Mouse (Mus musculus) MEL (cell line): Measurements from ENCODE around the gene Dio2. TPM values are rescaled to one million over a fixed set of nuclear protein-coding genes. Genes with fewer than 3 reads are reported as not detected.

ENCODE experiments used
- DNase-seq: peaks from one replicate; pipeline ENCODE4 v3.0.0; 2011; ENCODE audit warnings: low read depth, low spot score
- H3K27ac ChIP-seq: 2 replicates; pipeline ENCODE4 v1.5.1; 2012; ENCODE audit warnings: low read depth, mild to moderate bottlenecking, control low read depth, low read length, moderate library complexity; ENCODE audit not compliant: control insufficient read depth
- H3K27me3 ChIP-seq, 2 experiments: fragments of 150-350 bp in 1 of 2; sonication (generic) in 1 of 2; 2 replicates each; pipeline ENCODE4 v1.6.1; 2012; ENCODE audit warnings: low read length in 2 of 2, mild to moderate bottlenecking in 2 of 2, improper control_type of control experiment in 1 of 2, moderate library complexity in 1 of 2; ENCODE audit not compliant: insufficient read depth in 2 of 2, control insufficient read depth in 1 of 2
- H3K36me3 ChIP-seq, 2 experiments: 2 replicates each; pipeline ENCODE4 v1.6.1; 2012 to 2014; ENCODE audit warnings: low read length in 2 of 2, improper control_type of control experiment in 1 of 2, inconsistent platforms in 1 of 2, mild to moderate bottlenecking in 1 of 2; ENCODE audit not compliant: insufficient read depth in 2 of 2, control insufficient read depth in 1 of 2
- H3K4me1 ChIP-seq, 2 experiments: fragments of 150-350 bp in 1 of 2; sonication (generic) in 1 of 2; 2 replicates each; pipeline ENCODE4 v1.6.1; 2012; ENCODE audit warnings: low read length in 2 of 2, improper control_type of control experiment in 1 of 2, mild to moderate bottlenecking in 1 of 2; ENCODE audit not compliant: insufficient read depth in 2 of 2, control insufficient read depth in 1 of 2
- H3K4me3 ChIP-seq, 2 experiments: fragments of 150-350 bp in 1 of 2; sonication (generic) in 1 of 2; 2 replicates each; pipeline ENCODE4 v1.5.1; 2012; ENCODE audit warnings: low read depth in 2 of 2, low read length in 2 of 2, mild to moderate bottlenecking in 2 of 2, moderate library complexity in 2 of 2, control low read depth in 1 of 2, improper control_type of control experiment in 1 of 2; ENCODE audit not compliant: control insufficient read depth in 1 of 2, insufficient read depth in 1 of 2
- H3K79me2 ChIP-seq: 2 replicates; pipeline ENCODE4 v1.6.1; 2012; ENCODE audit warnings: mild to moderate bottlenecking, low read length, moderate library complexity; ENCODE audit not compliant: control insufficient read depth, poor library complexity, insufficient read depth
- H3K9ac ChIP-seq: 2 replicates; pipeline ENCODE4 v1.6.1; 2012; ENCODE audit warnings: low read depth, mild to moderate bottlenecking, control low read depth, low read length, moderate library complexity; ENCODE audit not compliant: control insufficient read depth, poor library complexity, severe bottlenecking
- H3K9me3 ChIP-seq: fragments of 150-350 bp; sonication (generic); replicated peaks from 2 replicates; pipeline ENCODE4 v1.6.1; 2012; ENCODE audit warnings: mild to moderate bottlenecking, low read length, improper control_type of control experiment, moderate library complexity; ENCODE audit not compliant: insufficient read depth
- CHD1 ChIP-seq: IDR thresholded peaks from 2 replicates; pipeline ENCODE4 v1.6.1; 2012; ENCODE audit warnings: low read depth, mild to moderate bottlenecking, inconsistent platforms, low read length, improper control_type of control experiment
- CHD2 ChIP-seq: IDR thresholded peaks from 2 replicates; pipeline ENCODE4 v1.6.1; 2011; ENCODE audit warnings: low read length, improper control_type of control experiment
- EP300 ChIP-seq, 2 experiments: IDR thresholded peaks; 2 replicates each; pipeline ENCODE4 v1.6.1; 2011; ENCODE audit warnings: improper control_type of control experiment in 2 of 2, low read length in 2 of 2, low read depth in 1 of 2, mild to moderate bottlenecking in 1 of 2
- ETS1 ChIP-seq: IDR thresholded peaks from 2 replicates; pipeline ENCODE4 v1.6.1; 2012; ENCODE audit warnings: low read depth, mild to moderate bottlenecking, inconsistent platforms, low read length, improper control_type of control experiment, moderate library complexity
- HCFC1 ChIP-seq: IDR thresholded peaks from 2 replicates; pipeline ENCODE4 v1.6.1; 2012; ENCODE audit warnings: low read depth, mild to moderate bottlenecking, inconsistent platforms, low read length, improper control_type of control experiment, moderate library complexity
- JUND ChIP-seq: IDR thresholded peaks from 2 replicates; pipeline ENCODE4 v1.6.1; 2011; ENCODE audit warnings: low read depth, mild to moderate bottlenecking, improper control_type of control experiment, low read length
- KAT2A ChIP-seq: conservative IDR thresholded peaks from 2 replicates; pipeline ENCODE4 v1.6.1; 2012; ENCODE audit warnings: low read depth, low read length, improper control_type of control experiment, inconsistent platforms
- MAX ChIP-seq: IDR thresholded peaks from 2 replicates; pipeline ENCODE4 v1.6.1; 2011; ENCODE audit warnings: low read length, improper control_type of control experiment
- MEF2A ChIP-seq: IDR thresholded peaks from 2 replicates; pipeline ENCODE4 v1.6.1; 2014; ENCODE audit warnings: low read depth, mild to moderate bottlenecking, inconsistent platforms, low read length, improper control_type of control experiment; ENCODE audit not compliant: poor library complexity, insufficient replicate concordance, severe bottlenecking; ENCODE audit errors: extremely low read depth
- MXI1 ChIP-seq: IDR thresholded peaks from 2 replicates; pipeline ENCODE4 v1.6.1; 2011; ENCODE audit warnings: mild to moderate bottlenecking, low read depth, low read length, improper control_type of control experiment
- MYC ChIP-seq: IDR thresholded peaks from 2 replicates; pipeline ENCODE4 v1.6.1; 2011; ENCODE audit warnings: low read depth, mild to moderate bottlenecking, low read length, improper control_type of control experiment, moderate library complexity
- NRF1 ChIP-seq: IDR thresholded peaks from 2 replicates; pipeline ENCODE4 v1.6.1; 2014; ENCODE audit warnings: low read depth, mild to moderate bottlenecking, inconsistent platforms, low read length, improper control_type of control experiment, moderate library complexity; ENCODE audit not compliant: poor library complexity, insufficient read depth, severe bottlenecking
- POLR2A ChIP-seq, 2 experiments: IDR thresholded peaks; 2 replicates each; pipeline ENCODE4 v1.6.1; 2011 to 2012; ENCODE audit warnings: low read length in 2 of 2, mild to moderate bottlenecking in 2 of 2, control low read depth in 1 of 2, improper control_type of control experiment in 1 of 2, low read depth in 1 of 2, moderate library complexity in 1 of 2; ENCODE audit not compliant: control insufficient read depth in 1 of 2, insufficient read depth in 1 of 2, poor library complexity in 1 of 2
- POLR2AphosphoS2 ChIP-seq: IDR thresholded peaks from 2 replicates; pipeline ENCODE4 v1.6.1; 2011; ENCODE audit warnings: low read length, improper control_type of control experiment
- RAD21 ChIP-seq: IDR thresholded peaks from 2 replicates; pipeline ENCODE4 v1.6.1; 2011; ENCODE audit warnings: mild to moderate bottlenecking, low read depth, low read length, improper control_type of control experiment
- RCOR1 ChIP-seq: IDR thresholded peaks from 2 replicates; pipeline ENCODE4 v1.6.1; 2012; ENCODE audit warnings: low read depth, mild to moderate bottlenecking, inconsistent platforms, low read length, improper control_type of control experiment
- UBTF ChIP-seq: IDR thresholded peaks from 2 replicates; pipeline ENCODE4 v1.6.1; 2012; ENCODE audit warnings: low read depth, mild to moderate bottlenecking, inconsistent platforms, low read length, improper control_type of control experiment, moderate library complexity, borderline replicate concordance; ENCODE audit not compliant: insufficient read depth
- USF1 ChIP-seq: IDR thresholded peaks from 2 replicates; pipeline ENCODE4 v1.6.1; 2014; ENCODE audit warnings: low read depth, mild to moderate bottlenecking, inconsistent platforms, low read length, improper control_type of control experiment, moderate library complexity
- USF2 ChIP-seq, 2 experiments: IDR thresholded peaks; 2 replicates each; pipeline ENCODE4 v1.6.1; 2011 to 2012; ENCODE audit warnings: improper control_type of control experiment in 2 of 2, low read length in 2 of 2, borderline replicate concordance in 1 of 2, inconsistent platforms in 1 of 2, low read depth in 1 of 2, mild to moderate bottlenecking in 1 of 2; ENCODE audit not compliant: insufficient read depth in 1 of 2
- ZKSCAN1 ChIP-seq: IDR thresholded peaks from 2 replicates; pipeline ENCODE4 v1.6.1; 2012; ENCODE audit warnings: low read depth, mild to moderate bottlenecking, inconsistent platforms, low read length, improper control_type of control experiment, moderate library complexity
- ZMIZ1 ChIP-seq: IDR thresholded peaks from 2 replicates; pipeline ENCODE4 v1.6.1; 2012; ENCODE audit warnings: low read depth, mild to moderate bottlenecking, inconsistent platforms, low read length, improper control_type of control experiment, moderate library complexity
- ZNF384 ChIP-seq: IDR thresholded peaks from 2 replicates; pipeline ENCODE4 v1.6.1; 2012; ENCODE audit warnings: low read depth, mild to moderate bottlenecking, inconsistent platforms, low read length, improper control_type of control experiment
- polyA plus RNA-seq, 2 experiments: library from polyadenylated mRNA; stranded (reverse) in 1 of 2; unstranded in 1 of 2; fragments of >175 nt in 1 of 2; fragments of >200 nt in 1 of 2; gene quantifications; 2 replicates each; pipeline versions ENCODE4 v1.2.1 to v1.2.4; 2012; ENCODE audit warnings: low replicate concordance in 2 of 2, low read depth in 1 of 2; ENCODE audit not compliant: insufficient read length in 2 of 2, insufficient read depth in 1 of 2, missing spikeins in 1 of 2
- total RNA-seq: library from RNA; depleted of rRNA; stranded (reverse); fragments of 300-350 nt; gene quantifications from 2 replicates; pipeline ENCODE4 v1.2.3, GENCODE M21; 2012

Dio2 gene
- total and polyA plus RNA-seq, 3 experiments = 0.03 to 0.04 TPM; not detected in 1

GRCm38 (mm10) chr12:90724644-90725043 lies 13.6 kb downstream of the Dio2 start:
- no peak for DNase-seq
- Histone ChIP-seq H3K9ac (no peak overlapping the region), H3K27ac (no peak overlapping the region), H3K9me3 (no peaks in the 10 kb centered on the region), H3K79me2 (no peaks in the 10 kb centered on the region), H3K36me3 (no peaks in the 10 kb centered on the region), H3K4me1 (no peaks in the 10 kb centered on the region), H3K4me3 (no peak overlapping the region), H3K27me3 (no peaks in the 10 kb centered on the region; a peak in 1 of 4 replicates)
- TF ChIP-seq CHD2 (no peak), ZMIZ1 (no peak), MEF2A (no peak), NRF1 (no peak), KAT2A (no peak), ZNF384 (no peak), MYC (no peak), POLR2A (IDR thresholded peaks at IDR 0.05; ENCODE audit: control insufficient read depth in 1 of 2, insufficient read depth in 1 of 2, low read depth in 1 of 2, low read length in 2 of 2, poor library complexity in 1 of 2) (no peak), ZKSCAN1 (no peak), UBTF (no peak), USF1 (no peak), ETS1 (no peak), EP300 (IDR thresholded peaks at IDR 0.05; ENCODE audit: low read depth in 1 of 2, low read length in 2 of 2) (no peak), CHD1 (no peak), RAD21 (no peak), RCOR1 (no peak), MAX (no peak)

- Histone ChIP-seq H3K27ac (no peak overlapping the region), H3K9ac (no peak overlapping the region), H3K27me3 (no peaks in the 10 kb centered on the region), H3K79me2 (no peaks in the 10 kb centered on the region), H3K36me3 (no peaks in the 10 kb centered on the region), H3K9me3 (no peaks in the 10 kb centered on the region)
- DNase-seq = no peak
- TF ChIP-seq POLR2AphosphoS2 (no peak), USF2 (IDR thresholded peaks at IDR 0.05; ENCODE audit: borderline replicate concordance in 1 of 2, insufficient read depth in 1 of 2, low read depth in 1 of 2, low read length in 2 of 2) (no peak), JUND (no peak), HCFC1 (no peak), MXI1 (no peak), MAX (no peak), CHD2 (no peak), CHD1 (no peak), ZNF384 (no peak), MYC (no peak)
- TF ChIP-seq, all 39 proteins: peak for 0
- no peak overlapping the region for H3K4me3 ChIP-seq
- H3K4me1 ChIP-seq = no peaks in the 10 kb centered on the region
These were observed 44.1 kb downstream of the Dio2 start for GRCm38 (mm10) chr12:90694135-90694534.
